Mouse (Mus musculus) kidney, adult 10 weeks (tissue): ENCODE results near the gene Aadacl3. TPM values are rescaled to one million over a fixed set of nuclear protein-coding genes. Genes with fewer than 3 reads are reported as not detected.

Experiments used
- polyA plus RNA-seq: library from polyadenylated mRNA; stranded (reverse); fragments of 350-450 nt; fragmentation: Illumina TruSeq; extraction: RNeasy Lipid Tissue Mini Kit (QIAGEN cat#74804); gene quantifications from one replicate; pipeline ENCODE4 v1.2.3, GENCODE M21; 2014; ENCODE audit warnings: low read depth, low replicate concordance

Aadacl3 gene
- polyA plus RNA-seq, result not detected

DNA sequence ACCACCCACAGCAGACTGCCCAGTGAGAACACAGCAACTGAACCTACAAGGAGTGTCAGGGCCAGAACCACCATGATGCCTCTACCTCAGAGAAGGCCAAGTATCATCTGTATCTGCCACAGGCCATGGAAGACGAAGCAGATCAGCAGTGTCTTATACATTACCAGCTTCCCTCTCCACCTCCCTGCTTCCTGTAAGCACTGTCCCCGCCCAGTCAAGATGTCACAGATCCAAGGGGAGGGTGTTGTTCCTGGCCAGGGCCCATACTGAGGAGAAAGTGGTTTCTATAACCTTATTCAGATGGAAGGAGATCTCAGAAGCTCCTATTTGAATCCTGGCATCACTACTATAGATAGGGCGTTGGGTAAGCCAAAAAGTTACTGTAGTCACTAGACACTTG, at the start of gene Aadacl3:
Gene Aadacl3, minus strand, starts transcription at position 101 of the 400 bp plus-strand sequence.

DNA sequence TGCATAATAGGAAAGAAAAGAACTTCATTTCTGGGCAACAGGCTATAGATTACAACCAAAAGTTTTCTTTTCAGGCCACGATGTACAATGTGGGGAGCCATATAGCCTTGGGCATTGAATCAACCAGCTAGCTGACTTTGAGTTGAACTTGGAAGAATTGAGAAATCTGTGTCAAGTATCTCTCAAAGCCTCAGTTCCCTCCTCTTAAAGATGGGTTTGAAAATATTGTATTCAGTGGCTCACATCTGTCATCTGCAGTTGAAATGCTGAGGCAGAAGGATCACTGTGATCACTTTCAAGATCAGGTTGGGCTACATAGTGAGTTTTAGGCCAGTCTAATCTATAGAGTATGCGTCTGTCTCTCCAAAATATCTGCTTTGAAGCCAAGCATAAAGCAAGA, 10.3 kb downstream of the Aadacl3 start, which contains the start of gene Gm9944:
Gene Gm9944, minus strand, starts transcription at position 101 of the 400 bp plus-strand sequence.

DNA sequence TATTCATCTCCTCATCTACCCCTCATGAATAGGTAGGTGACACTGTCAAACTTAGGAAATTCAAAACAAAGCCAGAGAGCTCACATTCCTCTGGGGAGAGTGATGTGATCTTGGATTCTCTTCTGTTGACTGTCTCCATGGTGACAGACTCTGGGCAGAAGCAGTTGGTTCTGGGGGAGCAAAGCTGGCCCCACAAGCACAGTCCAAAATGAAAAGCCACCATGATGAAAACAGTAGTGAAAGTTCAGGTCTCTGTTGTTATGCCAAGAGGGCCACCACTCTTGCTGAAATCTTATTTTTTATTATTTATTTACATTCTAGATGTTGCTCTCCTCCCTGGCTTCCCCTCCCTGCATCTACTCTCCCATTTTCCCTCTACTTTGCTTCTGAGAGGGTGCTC, 24.9 kb downstream of the Aadacl3 start, which contains the start of gene 1700012P22Rik:
Gene 1700012P22Rik, minus strand, starts transcription at position 101 of the 400 bp plus-strand sequence.

DNA sequence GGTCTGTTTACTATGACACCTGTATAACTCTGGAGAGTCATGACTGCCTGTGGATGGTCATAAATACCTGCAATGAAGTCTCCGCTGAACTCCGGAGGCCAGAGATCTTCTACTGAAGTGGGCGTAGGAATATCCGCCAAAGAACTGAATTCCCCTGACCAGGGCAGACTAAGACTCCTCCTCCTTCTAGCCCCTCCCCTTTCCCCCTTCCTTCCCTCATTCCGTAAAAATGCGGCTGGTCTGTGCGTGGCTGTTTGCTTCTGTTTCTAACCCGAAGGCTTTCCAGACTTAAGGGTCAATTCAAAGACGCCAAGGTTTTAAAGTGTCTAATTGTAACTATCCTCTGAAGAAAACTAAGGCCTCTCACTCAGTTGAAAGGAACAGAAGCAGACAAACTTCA, 55.3 kb downstream of the Aadacl3 start, which contains the start of gene Pramef12:
Gene Pramef12, minus strand, starts transcription at position 175 of the 400 bp plus-strand sequence.

Other genes starting within 250 kb of the Aadacl3 start
- gene Pramel5, start 183.3 kb downstream of the Aadacl3 start, polyA plus RNA-seq, result not detected
- gene Gm13128, start 133.5 kb downstream of the Aadacl3 start, polyA plus RNA-seq, result not detected
- not detected for gene Gm13119, start 105.8 kb downstream of the Aadacl3 start, polyA plus RNA-seq
- gene Pramef20, start 85.8 kb downstream of the Aadacl3 start, polyA plus RNA-seq, result not detected
- gene Pramef12, start 55.3 kb downstream of the Aadacl3 start, polyA plus RNA-seq, result 0.24 TPM
- gene 1700012P22Rik, start 25.0 kb downstream of the Aadacl3 start, polyA plus RNA-seq, result not detected
- gene Gm9944, start 10.4 kb downstream of the Aadacl3 start, polyA plus RNA-seq, result not detected
- gene 9430007A20Rik, start 56.1 kb upstream of the Aadacl3 start, polyA plus RNA-seq, result not detected
- not detected for gene Gm13124, start 101.4 kb upstream of the Aadacl3 start, polyA plus RNA-seq
- not detected for gene Aadacl4, start 150.0 kb upstream of the Aadacl3 start, polyA plus RNA-seq
- gene Gm436, start 222.6 kb upstream of the Aadacl3 start, polyA plus RNA-seq, result not detected